Mouse (Mus musculus) CH12.LX (cell line): ENCODE measurements around the gene Fam49a.

ENCODE experiments used
- CTCF ChIP-seq, 2 experiments: IDR thresholded peaks in 1 of 2; conservative IDR thresholded peaks in 1 of 2; 2 replicates each; pipeline ENCODE4 v1.5.1; 2011 to 2012; ENCODE audit warnings: low read depth in 2 of 2, low read length in 2 of 2, improper control_type of control experiment in 1 of 2, inconsistent platforms in 1 of 2, mild to moderate bottlenecking in 1 of 2, moderate library complexity in 1 of 2
- EP300 ChIP-seq: IDR thresholded peaks from 2 replicates; pipeline ENCODE4 v1.6.1; 2011; ENCODE audit warnings: low read length, improper control_type of control experiment
- ETS1 ChIP-seq: conservative IDR thresholded peaks from 2 replicates; pipeline ENCODE4 v1.6.1; 2012; ENCODE audit warnings: low read depth, mild to moderate bottlenecking, inconsistent platforms, low read length, improper control_type of control experiment, moderate library complexity
- HCFC1 ChIP-seq: IDR thresholded peaks from 2 replicates; pipeline ENCODE4 v1.6.1; 2012; ENCODE audit warnings: low read depth, mild to moderate bottlenecking, inconsistent platforms, low read length, improper control_type of control experiment
- JUND ChIP-seq: conservative IDR thresholded peaks from 2 replicates; pipeline ENCODE4 v1.6.1; 2011; ENCODE audit warnings: low read depth, low read length, improper control_type of control experiment
- PAX5 ChIP-seq: IDR thresholded peaks from 2 replicates; pipeline ENCODE4 v1.6.1; 2012; ENCODE audit warnings: low read length, inconsistent platforms, mixed read lengths
- POLR2A ChIP-seq: IDR thresholded peaks from 2 replicates; pipeline ENCODE4 v1.6.1; 2011; ENCODE audit warnings: low read depth, mild to moderate bottlenecking, improper control_type of control experiment, low read length
- RCOR1 ChIP-seq: conservative IDR thresholded peaks from 2 replicates; pipeline ENCODE4 v1.6.1; 2012; ENCODE audit warnings: low read depth, mild to moderate bottlenecking, inconsistent platforms, low read length, improper control_type of control experiment
- TBP ChIP-seq: conservative IDR thresholded peaks from 2 replicates; pipeline ENCODE4 v1.6.1; 2011; ENCODE audit warnings: low read depth, low read length, improper control_type of control experiment
- TCF12 ChIP-seq: IDR thresholded peaks from 2 replicates; pipeline ENCODE4 v1.6.1; 2014; ENCODE audit warnings: low read depth, mild to moderate bottlenecking, inconsistent platforms, low read length, improper control_type of control experiment
- ZMIZ1 ChIP-seq: IDR thresholded peaks from 2 replicates; pipeline ENCODE4 v1.6.1; 2012; ENCODE audit warnings: low read depth, mild to moderate bottlenecking, inconsistent platforms, low read length, improper control_type of control experiment

- no peak for TF ChIP-seq JUND
- TF ChIP-seq ETS1: no peak
- TF ChIP-seq RCOR1: no peak
- TF ChIP-seq ZMIZ1: no peak
- TF ChIP-seq EP300: no peak
- no peak for TF ChIP-seq TBP
- no peak for TF ChIP-seq TCF12
- TF ChIP-seq POLR2A: no peak
- no peak for TF ChIP-seq CTCF (conservative IDR thresholded peaks at IDR 0.05 in 1 of 2, IDR thresholded peaks at IDR 0.05 in 1 of 2; ENCODE audit: low read depth in 2 of 2, low read length in 2 of 2)
- TF ChIP-seq HCFC1: no peak
- no peak for TF ChIP-seq PAX5
Observed at GRCm38 (mm10) chr12:12249521-12249920, 12.4 kb upstream of the Fam49a start.
